Mouse (Mus musculus) liver, embryonic 15.5 days (tissue): ENCODE results near the gene Tgif1. TPM values are rescaled to one million over a fixed set of nuclear protein-coding genes. Genes with fewer than 3 reads are reported as not detected.

Experiments
- ATAC-seq: fragments of 200-750 bp; cut with Nextera tagmentation; 2 replicates; pipeline ENCODE4 v1.8.0; 2017; ENCODE audit warnings: moderate number of reproducible peaks, mild to moderate bottlenecking, moderate library complexity; ENCODE audit not compliant: insufficient read depth
- H3K27ac ChIP-seq: fragments of 300-500 bp; sonication (generic); replicated peaks from 2 replicates; pipeline ENCODE4 v1.5.1; 2015; ENCODE audit warnings: mild to moderate bottlenecking, inconsistent platforms
- H3K27me3 ChIP-seq: fragments of 300-500 bp; sonication (generic); 2 replicates; pipeline ENCODE4 v1.6.1; 2015; ENCODE audit warnings: mild to moderate bottlenecking, inconsistent platforms
- H3K36me3 ChIP-seq: fragments of 300-500 bp; sonication (generic); replicated peaks from 2 replicates; pipeline ENCODE4 v1.6.1; 2015; ENCODE audit warnings: moderate library complexity, mild to moderate bottlenecking, inconsistent platforms
- H3K4me1 ChIP-seq: fragments of 300-500 bp; sonication (generic); replicated peaks from 2 replicates; pipeline ENCODE4 v1.6.1; 2015; ENCODE audit warnings: inconsistent platforms
- H3K4me2 ChIP-seq: fragments of 300-500 bp; sonication (generic); 2 replicates; pipeline ENCODE4 v1.6.1; 2015; ENCODE audit warnings: moderate library complexity, mild to moderate bottlenecking, inconsistent platforms
- H3K4me3 ChIP-seq: fragments of 300-500 bp; sonication (generic); replicated peaks from 2 replicates; pipeline ENCODE4 v1.5.1; 2015; ENCODE audit warnings: mild to moderate bottlenecking, inconsistent platforms
- H3K9ac ChIP-seq: fragments of 300-500 bp; sonication (generic); 2 replicates; pipeline ENCODE4 v1.6.1; 2015; ENCODE audit warnings: moderate library complexity, mild to moderate bottlenecking, inconsistent platforms
- H3K9me3 ChIP-seq: fragments of 300-500 bp; sonication (generic); replicated peaks from 2 replicates; pipeline ENCODE4 v1.6.1; 2016; ENCODE audit warnings: inconsistent platforms
- WGBS: fragments of 180-500 bp; shearing (Covaris S2); methylation state at CpG from one replicate; pipeline ENCODE4 v1.1.7; 2015; ENCODE audit warnings: mixed read lengths; ENCODE audit not compliant: insufficient replicate concordance; 5-methylcytosine and 5-hydroxymethylcytosine counted together
- polyA plus RNA-seq: library from polyadenylated mRNA; unstranded; fragments of >200 nt; fragmentation: Nextera tagmentation; extraction: Ambion mirVana; gene quantifications from 2 replicates; pipeline ENCODE4 v1.2.1, GENCODE M21; 2015

Tgif1 gene
- polyA plus RNA-seq = 8.0 and 9.1 TPM in 2 replicates

DNA sequence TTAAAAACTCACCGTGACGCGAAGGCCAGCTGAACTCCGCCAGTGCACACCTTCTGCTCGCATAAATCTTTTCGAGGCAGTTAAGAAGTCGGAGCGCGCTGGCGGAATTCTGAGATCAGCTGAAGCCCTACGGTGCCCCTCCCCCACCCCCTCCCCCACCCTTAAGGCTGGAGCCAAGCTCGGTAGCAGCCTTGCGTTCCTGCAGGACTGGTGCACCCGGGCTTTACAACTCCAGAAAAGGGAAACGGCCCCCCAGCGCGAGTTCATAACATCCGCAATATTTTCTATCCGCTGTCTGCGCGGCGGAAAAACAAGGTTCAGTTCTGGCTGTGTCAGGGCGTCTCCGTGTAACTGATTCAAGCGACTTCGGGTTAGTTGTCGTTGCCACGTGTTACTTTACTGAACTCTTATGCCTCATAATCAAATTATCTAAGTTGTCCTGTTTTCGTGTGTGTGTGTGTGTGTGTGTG is at the start of gene Tgif1:
Gene Tgif1, minus strand, starts transcription at position 111 of the 470 bp plus-strand sequence.
- Histone ChIP-seq H3K9me3 (no peaks in the 10 kb centered on the region), H3K27me3 (peaks cover 57% of the 10 kb centered on the region), H3K27ac (peak within 1 kb of the TSS; percentile 86), H3K4me2 (peak within 1 kb of the TSS; percentile 86), H3K36me3 (no peaks in the 10 kb centered on the region), H3K4me1 (peaks cover 27% of the 10 kb centered on the region), H3K9ac (peak within 1 kb of the TSS; percentile 50), H3K4me3 (peak within 1 kb of the TSS; percentile 64)
- WGBS = under 1% methylated on average over 29 of the region's 29 CpGs
- ATAC-seq = no peak

DNA sequence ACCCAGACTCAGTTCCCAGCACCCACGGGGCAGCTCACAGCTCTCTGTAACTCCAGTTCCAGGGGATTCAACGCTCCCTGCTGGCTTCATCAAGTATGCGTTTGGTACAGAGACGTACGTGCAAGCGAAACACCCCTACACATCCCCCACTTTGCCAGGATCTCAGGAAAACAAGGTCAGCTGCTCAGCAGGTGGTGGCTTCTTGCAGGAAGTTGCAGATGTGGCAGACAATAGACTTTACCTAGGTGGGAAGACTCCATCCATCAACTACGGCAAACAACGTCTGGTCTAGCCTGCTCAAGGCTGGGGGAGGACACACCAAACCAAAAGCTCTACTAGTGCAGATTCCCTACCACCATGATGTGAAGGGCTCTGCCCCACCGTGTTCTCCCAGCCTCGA is 47.3 kb upstream of the Tgif1 start:
- Histone ChIP-seq H3K9ac (no peak overlapping the region), H3K4me2 (no peak overlapping the region), H3K9me3 (no peaks in the 10 kb centered on the region), H3K27ac (no peak overlapping the region), H3K4me3 (no peak overlapping the region), H3K36me3 (no peaks in the 10 kb centered on the region), H3K27me3 (no peaks in the 10 kb centered on the region), H3K4me1 (no peaks in the 10 kb centered on the region)
- no peak for ATAC-seq
- WGBS = 67% methylated on average over 10 of the region's 10 CpGs

DNA sequence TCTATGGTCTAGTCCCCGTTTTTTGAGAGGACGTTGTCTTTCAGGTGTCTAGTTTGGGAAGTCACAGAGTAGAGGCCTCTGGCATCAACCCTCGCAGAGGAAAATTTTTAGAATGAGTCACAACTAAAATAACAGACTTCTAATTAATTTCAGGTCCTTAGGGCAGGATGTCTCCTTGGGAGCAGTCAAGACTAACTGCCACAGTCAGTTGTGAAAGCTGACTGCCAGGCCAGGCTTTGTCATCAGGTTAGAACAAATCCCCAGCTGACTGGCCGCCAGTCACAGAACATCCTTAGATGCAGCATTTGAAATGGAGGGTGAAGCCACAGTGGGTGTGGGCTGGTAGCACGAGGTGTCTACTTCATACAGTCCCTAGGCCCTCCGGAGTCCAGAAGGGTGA is 46.3 kb upstream of the Tgif1 start:
- H3K27me3 ChIP-seq = no peaks in the 10 kb centered on the region
- ATAC-seq = no peak
- H3K9me3 ChIP-seq = no peaks in the 10 kb centered on the region
- no peak overlapping the region for H3K9ac ChIP-seq
- H3K27ac ChIP-seq = no peak overlapping the region
- H3K4me3 ChIP-seq = no peak overlapping the region
- no peak overlapping the region for H3K4me2 ChIP-seq
- H3K36me3 ChIP-seq = no peaks in the 10 kb centered on the region
- WGBS = 73% methylated on average over 6 of the region's 6 CpGs
- no peaks in the 10 kb centered on the region for H3K4me1 ChIP-seq

DNA sequence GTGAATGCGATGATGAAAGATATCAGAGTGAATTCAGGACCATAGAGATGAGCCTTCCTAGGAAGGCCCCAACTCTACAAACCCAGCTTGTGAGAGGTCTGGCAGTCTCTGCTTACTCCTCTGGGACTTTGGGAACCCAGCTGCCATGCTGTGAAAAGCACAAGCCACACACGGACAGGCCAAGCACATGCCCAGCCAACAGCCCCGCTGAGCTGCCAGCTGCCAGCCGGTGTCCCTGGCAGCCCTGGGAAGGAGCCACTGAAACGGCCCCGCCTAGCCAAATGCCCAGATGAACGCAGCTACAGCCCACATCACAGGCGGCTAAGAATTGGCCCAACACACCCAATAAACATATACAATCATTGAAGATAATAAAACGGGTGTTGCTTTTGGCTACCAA is 41.5 kb upstream of the Tgif1 start:
- H3K4me2 ChIP-seq = no peak overlapping the region
- ATAC-seq = no peak
- H3K27ac ChIP-seq = no peak overlapping the region
- no peaks in the 10 kb centered on the region for H3K27me3 ChIP-seq
- no peaks in the 10 kb centered on the region for H3K9me3 ChIP-seq
- no peak overlapping the region for H3K9ac ChIP-seq
- H3K4me3 ChIP-seq = no peak overlapping the region
- H3K4me1 ChIP-seq = no peaks in the 10 kb centered on the region
- WGBS = 71% methylated on average over 9 of the region's 9 CpGs
- no peaks in the 10 kb centered on the region for H3K36me3 ChIP-seq

DNA sequence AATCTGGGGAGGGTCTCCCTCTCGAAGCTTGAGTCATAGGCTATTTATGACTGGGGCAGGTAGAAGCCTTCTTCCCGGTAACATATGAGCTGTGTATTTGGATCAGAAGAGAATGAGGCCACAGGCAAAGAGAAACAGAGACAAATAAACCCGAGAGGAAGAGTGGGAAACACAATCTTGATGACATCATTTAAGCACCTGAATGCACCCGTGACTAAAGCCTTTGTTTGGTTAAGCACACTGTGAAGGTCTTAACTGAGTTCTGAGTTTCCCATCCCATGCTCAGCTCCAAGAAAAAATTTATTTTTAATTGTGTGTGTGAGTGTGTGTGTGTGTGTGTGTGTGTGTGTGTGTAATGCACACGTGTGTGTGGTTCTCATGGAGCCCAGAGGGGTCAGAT is 39.8 kb upstream of the Tgif1 start:
- no peak overlapping the region for H3K9ac ChIP-seq

DNA sequence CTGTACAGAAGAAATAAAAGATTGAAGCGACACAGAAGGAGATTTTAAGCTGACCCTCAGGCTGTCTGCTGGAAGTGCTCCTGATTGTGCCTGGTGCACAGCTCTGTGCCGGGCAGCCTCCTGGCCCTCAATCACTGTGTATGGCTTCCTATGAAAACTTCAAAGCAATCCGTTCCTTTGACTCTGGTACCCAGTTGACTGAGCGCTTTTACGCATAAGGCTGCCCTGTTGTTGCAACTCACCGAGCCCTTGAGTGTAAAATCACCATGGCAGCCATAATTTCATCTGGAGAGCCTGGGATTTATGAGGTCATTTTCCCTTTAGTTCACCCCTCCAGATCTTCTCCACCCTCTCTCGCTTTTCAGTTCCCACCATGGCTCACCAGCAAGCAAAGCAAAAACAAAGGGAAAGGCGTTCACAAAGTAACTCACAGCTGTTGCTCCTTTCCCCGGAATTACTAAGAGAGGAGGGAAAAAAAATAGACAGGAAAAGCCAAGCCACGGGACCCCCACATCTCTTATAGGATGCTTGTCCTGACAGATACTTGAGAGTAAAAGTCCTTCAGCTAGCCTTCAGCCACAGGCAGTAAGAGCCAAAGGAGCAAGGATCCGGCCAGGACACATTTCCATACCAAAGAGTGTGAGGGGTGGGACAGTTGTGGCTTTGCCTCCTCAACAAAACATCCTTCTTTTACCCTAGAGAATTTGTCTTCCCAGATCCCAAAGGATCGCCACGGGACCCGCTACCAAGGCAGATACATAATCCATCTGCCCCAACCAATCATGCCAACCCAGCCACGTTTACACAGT is 39.1 kb upstream of the Tgif1 start:
- Histone ChIP-seq H3K36me3 (no peaks in the 10 kb centered on the region), H3K9me3 (no peaks in the 10 kb centered on the region)
- WGBS = 47% methylated on average over 15 of the region's 15 CpGs

More for the DNA sequence above, 39.8 kb upstream of the Tgif1 start:
- H3K27ac ChIP-seq = no peak overlapping the region
- no peaks in the 10 kb centered on the region for H3K9me3 ChIP-seq
- no peaks in the 10 kb centered on the region for H3K4me1 ChIP-seq
- no peak overlapping the region for H3K4me3 ChIP-seq
- no peak overlapping the region for H3K4me2 ChIP-seq
- no peaks in the 10 kb centered on the region for H3K36me3 ChIP-seq
- no peaks in the 10 kb centered on the region for H3K27me3 ChIP-seq
- WGBS = 51% methylated on average over 5 of the region's 5 CpGs
- ATAC-seq = no peak

DNA sequence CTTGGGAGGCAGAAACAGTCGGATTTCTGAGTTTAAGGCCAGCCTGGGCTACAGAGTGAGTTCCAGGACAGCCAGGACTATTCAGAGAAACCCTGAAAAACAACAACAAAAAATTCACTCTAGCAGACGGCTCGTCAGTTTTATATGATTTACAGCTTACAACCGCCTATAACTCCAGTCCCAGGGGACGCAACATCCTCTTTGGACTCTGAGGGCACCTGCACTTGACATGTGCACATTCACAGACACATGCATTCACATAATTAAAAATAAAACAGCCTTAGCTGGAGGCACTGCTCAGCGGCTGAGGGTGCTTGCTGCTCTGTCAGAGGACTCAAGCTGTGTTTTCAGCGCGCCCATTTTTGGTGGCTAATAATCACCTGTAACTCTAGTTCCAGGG is 37.2 kb upstream of the Tgif1 start:
- H3K4me2 ChIP-seq = no peak overlapping the region
- no peak overlapping the region for H3K4me3 ChIP-seq
- no peaks in the 10 kb centered on the region for H3K9me3 ChIP-seq
- no peak overlapping the region for H3K27ac ChIP-seq
- ATAC-seq = no peak
- 74% methylated on average over 8 of the region's 8 CpGs for WGBS
- no peaks in the 10 kb centered on the region for H3K36me3 ChIP-seq
- no peak overlapping the region for H3K9ac ChIP-seq
- no peaks in the 10 kb centered on the region for H3K27me3 ChIP-seq
- no peaks in the 10 kb centered on the region for H3K4me1 ChIP-seq

More for the DNA sequence above, 39.1 kb upstream of the Tgif1 start:
- H3K4me2 ChIP-seq = no peak overlapping the region
- H3K4me1 ChIP-seq = no peaks in the 10 kb centered on the region
- H3K4me3 ChIP-seq = no peak overlapping the region
- H3K27me3 ChIP-seq = no peaks in the 10 kb centered on the region
- no peak overlapping the region for H3K9ac ChIP-seq
- ATAC-seq = no peak
- H3K27ac ChIP-seq = no peak overlapping the region

DNA sequence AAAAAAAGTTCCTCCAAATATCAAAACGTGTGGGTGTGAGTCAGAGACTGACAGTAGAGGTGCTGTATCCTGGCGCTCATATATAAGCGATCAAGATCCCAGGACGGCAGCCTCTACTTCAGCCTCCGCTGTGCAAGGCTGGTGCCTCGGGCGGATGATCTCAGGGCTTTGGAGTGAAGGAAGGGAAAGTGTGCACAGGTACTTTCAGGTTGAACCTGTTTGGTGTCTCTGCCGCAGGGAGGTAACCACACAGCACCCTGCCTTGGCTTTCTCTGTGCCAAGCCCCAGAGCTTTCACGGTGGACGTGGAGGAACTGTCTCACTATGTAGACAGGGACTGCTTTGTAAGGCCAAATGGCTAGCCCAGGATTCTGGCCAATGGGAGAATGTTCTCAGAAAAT is 35.3 kb upstream of the Tgif1 start:
- Histone ChIP-seq H3K27ac (no peak overlapping the region), H3K27me3 (no peaks in the 10 kb centered on the region), H3K9me3 (no peaks in the 10 kb centered on the region), H3K4me3 (no peak overlapping the region), H3K4me2 (no peak overlapping the region), H3K4me1 (no peaks in the 10 kb centered on the region), H3K36me3 (no peaks in the 10 kb centered on the region), H3K9ac (no peak overlapping the region)
- no peak for ATAC-seq
- WGBS = 75% methylated on average over 10 of the region's 10 CpGs

DNA sequence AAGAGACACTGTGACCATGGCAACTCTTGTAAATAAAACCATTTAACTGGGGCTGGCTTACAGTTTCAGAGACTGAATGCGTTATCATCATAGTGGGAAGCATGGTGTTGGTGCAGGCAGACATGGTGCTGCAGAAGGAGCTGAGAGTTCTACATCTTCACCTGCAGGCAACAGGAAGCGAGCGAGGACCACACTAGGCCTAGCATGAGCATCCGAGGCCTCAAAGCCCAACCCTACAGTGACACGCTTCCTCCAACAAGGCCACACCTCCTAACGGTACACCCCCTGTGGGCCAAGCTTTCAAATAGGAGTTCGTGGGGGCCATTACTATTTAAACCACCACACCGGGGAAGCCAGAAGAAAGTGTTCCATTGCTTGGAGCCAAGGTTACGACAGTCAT is 34.5 kb upstream of the Tgif1 start:
- Histone ChIP-seq H3K27me3 (no peaks in the 10 kb centered on the region), H3K36me3 (no peaks in the 10 kb centered on the region), H3K4me1 (no peaks in the 10 kb centered on the region), H3K27ac (no peak overlapping the region), H3K9me3 (no peaks in the 10 kb centered on the region), H3K4me3 (no peak overlapping the region), H3K4me2 (no peak overlapping the region), H3K9ac (no peak overlapping the region)
- no peak for ATAC-seq
- 70% methylated on average over 9 of the region's 9 CpGs for WGBS

DNA sequence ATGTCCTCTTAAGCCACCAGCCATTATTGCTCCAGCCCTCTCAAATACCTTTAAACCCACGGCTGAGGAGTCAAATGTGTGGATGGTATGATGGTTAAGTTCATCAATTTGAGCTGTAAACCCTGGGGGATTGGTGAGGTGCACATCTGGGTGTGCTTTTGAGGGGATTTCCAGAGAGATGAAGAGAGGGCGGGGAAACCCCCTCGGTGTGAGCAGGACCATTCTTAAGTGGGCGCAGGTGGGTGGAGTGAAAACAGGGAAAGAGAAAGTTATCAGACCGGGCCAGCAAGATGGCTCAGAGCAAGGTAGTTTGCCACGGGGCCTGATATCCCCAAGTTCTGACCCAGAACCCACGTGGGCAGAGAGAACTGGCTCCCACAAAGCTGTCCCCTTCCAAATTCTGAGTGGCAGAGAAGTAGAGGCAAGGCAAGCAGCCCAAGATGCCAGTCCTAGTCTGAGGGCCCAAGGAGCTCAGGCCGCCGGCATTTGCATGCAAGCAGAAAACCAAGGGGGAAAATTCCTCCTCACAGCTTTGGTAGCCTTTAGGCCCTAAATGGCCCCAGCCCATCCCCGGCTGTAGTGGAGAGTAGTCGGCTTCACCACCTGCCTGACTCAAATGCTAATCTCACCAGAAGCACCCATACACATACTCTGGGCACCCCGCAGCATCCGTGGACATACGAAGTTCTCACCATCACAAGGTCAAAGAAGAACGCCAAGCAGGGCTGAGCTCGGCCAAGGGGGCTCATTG is 33.5 kb upstream of the Tgif1 start:
- no peak overlapping the region for H3K9ac ChIP-seq
- H3K36me3 ChIP-seq = no peaks in the 10 kb centered on the region
- no peaks in the 10 kb centered on the region for H3K4me1 ChIP-seq
- no peak overlapping the region for H3K4me2 ChIP-seq
- no peak for ATAC-seq
- H3K4me3 ChIP-seq = no peak overlapping the region
- no peaks in the 10 kb centered on the region for H3K9me3 ChIP-seq
- no peaks in the 10 kb centered on the region for H3K27me3 ChIP-seq
- no peak overlapping the region for H3K27ac ChIP-seq
- 69% methylated on average over 16 of the region's 16 CpGs for WGBS

DNA sequence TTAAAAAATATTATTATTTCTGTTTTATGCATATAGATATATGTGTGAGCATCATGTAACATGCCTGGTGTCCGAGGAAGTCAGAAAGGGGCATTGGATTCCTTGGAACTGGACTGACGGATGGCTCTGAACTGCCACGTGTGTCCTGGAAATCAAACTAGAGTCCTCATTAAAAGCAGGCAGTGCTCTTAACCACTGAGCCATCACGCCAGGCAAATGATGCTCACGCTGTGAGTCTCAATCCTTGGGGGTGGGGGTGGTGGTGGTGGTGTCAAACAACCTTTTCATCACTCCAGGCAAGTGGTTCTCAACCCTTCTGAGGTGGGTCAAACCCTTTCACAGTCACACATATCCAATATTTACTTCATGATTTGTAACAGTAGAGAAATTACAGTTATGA is 32.5 kb upstream of the Tgif1 start:
- no peak overlapping the region for H3K4me2 ChIP-seq
- H3K9me3 ChIP-seq = no peaks in the 10 kb centered on the region
- H3K4me3 ChIP-seq = no peak overlapping the region
- H3K27ac ChIP-seq = no peak overlapping the region
- H3K4me1 ChIP-seq = no peaks in the 10 kb centered on the region
- ATAC-seq = no peak
- 59% methylated on average over 5 of the region's 5 CpGs for WGBS
- H3K9ac ChIP-seq = no peak overlapping the region
- H3K36me3 ChIP-seq = no peaks in the 10 kb centered on the region
- H3K27me3 ChIP-seq = no peaks in the 10 kb centered on the region
